Mouse (Mus musculus): Measurements from ENCODE around the gene Drd5. TPM values are rescaled to one million over a fixed set of nuclear protein-coding genes. Genes with fewer than 3 reads are reported as not detected.

The Drd5 gene
- total and polyA plus RNA-seq, 2 experiments from 2014 or later: not detected

DNA sequence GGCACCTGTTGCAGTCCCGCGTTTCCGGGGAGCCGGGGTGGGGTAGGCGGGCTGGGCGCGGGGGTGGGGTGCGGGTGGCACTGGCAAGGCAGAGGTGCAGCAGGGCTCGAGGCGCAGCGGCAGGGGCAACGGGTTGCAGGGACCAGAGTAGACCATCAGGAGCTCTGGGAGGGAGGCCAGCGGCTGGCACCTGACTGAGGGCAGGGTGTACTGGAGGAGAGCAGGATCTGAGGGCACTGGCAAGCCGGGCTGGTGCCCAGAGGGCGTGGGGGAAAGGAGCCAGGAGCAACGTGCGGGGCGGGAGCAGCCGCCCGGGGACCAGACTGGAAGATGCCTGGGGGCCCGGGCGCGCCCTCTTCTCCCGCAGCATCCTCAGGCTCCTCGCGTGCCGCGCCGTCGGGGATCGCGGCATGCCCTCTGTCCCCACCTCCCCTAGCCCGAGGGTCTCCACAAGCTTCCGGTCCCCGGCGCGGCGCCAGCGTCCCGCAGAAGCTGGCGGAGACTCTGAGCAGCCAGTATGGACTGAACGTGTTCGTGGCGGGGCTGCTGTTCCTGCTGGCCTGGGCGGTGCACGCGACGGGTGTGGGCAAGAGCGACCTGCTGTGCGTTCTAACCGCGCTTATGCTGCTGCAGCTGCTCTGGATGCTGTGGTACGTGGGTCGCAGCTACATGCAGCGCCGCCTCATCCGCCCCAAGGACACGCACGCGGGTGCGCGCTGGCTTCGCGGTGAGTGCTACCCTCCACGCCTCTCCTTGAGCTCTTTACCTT lies 41.9 kb upstream of the Drd5 start:
- no peak for ATAC-seq (ENCODE audit: insufficient read depth, low read depth)
- Histone ChIP-seq H3K27ac (ENCODE audit: low read depth) (no peak overlapping the region), H3K4me1 (ENCODE audit: control insufficient read depth, insufficient read depth) (no peaks in the 10 kb centered on the region), H3K4me3 (ENCODE audit: low read depth, low read length) (peak overlapping the region; percentile 21; the same call in 1 of the 2 replicates), H3K4me2 (ENCODE audit: low read depth, low read length) (peak overlapping the region; percentile 35; the same call in 1 of the 2 replicates), H3K9ac (replicated peaks; ENCODE audit: low read depth, low read length) (no peak overlapping the region), H3K27me3 (ENCODE audit: control insufficient read depth, insufficient read depth, low read length) (peaks cover 54% of the 10 kb centered on the region), H3K9me3 (replicated peaks; ENCODE audit: control insufficient read depth, low read length) (no peaks in the 10 kb centered on the region), H3K36me3 (replicated peaks; ENCODE audit: control insufficient read depth, insufficient read depth, low read length) (no peaks in the 10 kb centered on the region)
- TF ChIP-seq CTCF (IDR thresholded peaks at IDR 0.05; ENCODE audit: low read depth): no peak
- TF ChIP-seq EP300 (IDR thresholded peaks at IDR 0.05; ENCODE audit: low read depth): no peak
- no peak for DNase-seq (ENCODE audit: low spot score)
- 2% methylated on average over 61 of the region's 65 CpGs for WGBS

DNA sequence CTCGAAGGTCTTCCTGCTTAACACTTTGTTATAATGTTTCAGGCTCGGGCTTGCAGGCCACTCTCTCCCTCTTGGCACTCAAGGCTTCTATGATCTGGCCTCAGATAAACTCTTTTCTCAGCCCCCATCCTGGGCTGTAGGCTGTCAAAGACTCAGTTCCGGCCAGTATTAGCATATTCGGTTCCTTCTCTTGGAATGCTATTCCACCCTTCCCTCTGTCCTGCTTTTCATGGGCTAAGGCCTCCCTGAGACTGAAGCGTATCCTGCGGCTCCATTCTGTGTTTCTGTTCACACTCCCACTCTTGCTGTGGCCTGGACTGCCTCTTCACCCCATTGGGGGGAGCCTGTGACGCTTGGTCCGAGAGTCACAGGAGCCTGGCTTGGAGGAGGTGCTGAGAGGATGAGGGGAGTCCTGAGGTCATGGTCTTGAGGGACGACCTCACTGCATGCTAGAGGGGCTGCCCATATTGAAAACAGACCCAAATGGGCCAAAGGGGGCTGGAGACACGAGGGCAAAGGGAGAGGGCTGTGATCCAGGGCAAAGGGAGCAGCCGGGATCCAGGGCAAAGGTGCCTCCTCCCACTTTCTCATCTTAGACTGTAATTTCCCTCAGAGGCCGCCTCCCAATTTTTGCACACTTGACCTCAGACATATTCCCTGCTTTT lies 41.1 kb upstream of the Drd5 start:
- 15% methylated on average over 12 of the region's 12 CpGs for WGBS
- Histone ChIP-seq H3K4me2 (ENCODE audit: low read depth, low read length) (no peak overlapping the region), H3K36me3 (replicated peaks; ENCODE audit: control insufficient read depth, insufficient read depth, low read length) (no peaks in the 10 kb centered on the region), H3K4me1 (ENCODE audit: control insufficient read depth, insufficient read depth) (no peaks in the 10 kb centered on the region), H3K27me3 (ENCODE audit: control insufficient read depth, insufficient read depth, low read length) (peaks cover 54% of the 10 kb centered on the region), H3K9me3 (replicated peaks; ENCODE audit: control insufficient read depth, low read length) (no peaks in the 10 kb centered on the region), H3K27ac (ENCODE audit: low read depth) (no peak overlapping the region), H3K9ac (replicated peaks; ENCODE audit: low read depth, low read length) (no peak overlapping the region), H3K4me3 (ENCODE audit: low read depth, low read length) (peak overlapping the region; percentile 21; the same call in 1 of the 2 replicates)
- no peak for TF ChIP-seq EP300 (IDR thresholded peaks at IDR 0.05; ENCODE audit: low read depth)
- TF ChIP-seq CTCF (IDR thresholded peaks at IDR 0.05; ENCODE audit: low read depth): no peak
- DNase-seq (ENCODE audit: low spot score) (no peak), ATAC-seq (ENCODE audit: insufficient read depth, low read depth) (no peak)

DNA sequence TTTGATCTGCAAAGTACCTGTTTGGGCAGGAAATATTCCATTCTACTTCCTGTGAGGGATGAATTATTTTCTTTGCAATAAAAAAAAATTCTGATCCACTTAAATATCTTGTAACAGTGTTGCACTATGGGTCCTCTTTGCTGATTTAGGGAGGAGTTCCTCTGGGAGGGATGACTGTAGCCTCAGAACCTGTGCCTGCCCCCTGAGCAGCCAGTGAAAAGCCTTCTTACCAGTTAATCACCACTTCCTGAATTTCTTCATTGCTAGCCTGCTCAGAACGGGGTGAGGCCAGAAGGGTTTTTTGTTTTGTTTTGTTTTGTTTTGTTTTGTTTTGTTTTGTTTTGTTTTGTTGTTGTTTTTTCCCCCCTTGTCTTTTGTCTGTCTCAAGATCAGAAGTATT lies 39.1 kb upstream of the Drd5 start:
- H3K4me3 ChIP-seq (ENCODE audit: low read depth, low read length): no peak overlapping the region
- no peak for ATAC-seq (ENCODE audit: insufficient read depth, low read depth)
- no peak for DNase-seq (ENCODE audit: low spot score)
- peaks cover 42% of the 10 kb centered on the region for H3K27me3 ChIP-seq (ENCODE audit: control insufficient read depth, insufficient read depth, low read length)
- H3K9ac ChIP-seq (replicated peaks; ENCODE audit: low read depth, low read length): no peak overlapping the region
- no peak overlapping the region for H3K4me2 ChIP-seq (ENCODE audit: low read depth, low read length)
- H3K36me3 ChIP-seq (replicated peaks; ENCODE audit: control insufficient read depth, insufficient read depth, low read length): no peaks in the 10 kb centered on the region
- TF ChIP-seq CTCF (IDR thresholded peaks at IDR 0.05; ENCODE audit: low read depth) (no peak), EP300 (IDR thresholded peaks at IDR 0.05; ENCODE audit: low read depth) (no peak)
- no peaks in the 10 kb centered on the region for H3K9me3 ChIP-seq (replicated peaks; ENCODE audit: control insufficient read depth, low read length)
- 29% methylated on average over 1 of the region's 1 CpGs for WGBS
- no peaks in the 10 kb centered on the region for H3K4me1 ChIP-seq (ENCODE audit: control insufficient read depth, insufficient read depth)
- no peak overlapping the region for H3K27ac ChIP-seq (ENCODE audit: low read depth)

DNA sequence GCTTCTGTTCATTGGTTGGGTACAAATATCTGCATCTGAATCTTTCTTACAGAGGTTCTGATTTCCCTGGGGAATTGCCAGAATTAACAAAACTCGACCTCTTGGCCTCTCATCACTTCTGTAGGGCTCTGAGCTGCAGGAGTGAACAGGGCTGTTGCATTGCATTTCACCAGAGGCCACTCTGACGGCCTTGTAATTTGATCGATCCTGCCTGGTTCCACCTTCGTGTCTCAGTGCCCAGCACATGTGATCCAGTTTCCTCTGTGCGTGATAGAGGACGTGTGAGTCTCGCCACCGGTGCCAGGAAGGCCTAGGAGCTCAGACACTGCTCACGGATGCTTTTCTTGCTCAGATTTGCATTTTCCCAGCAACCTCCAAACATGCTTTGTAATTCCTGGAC lies 33.4 kb upstream of the Drd5 start:
- 60% methylated on average over 9 of the region's 9 CpGs for WGBS
- DNase-seq (ENCODE audit: low spot score): no peak
- Histone ChIP-seq H3K4me3 (ENCODE audit: low read depth, low read length) (no peak overlapping the region), H3K4me1 (ENCODE audit: control insufficient read depth, insufficient read depth) (no peaks in the 10 kb centered on the region), H3K27me3 (ENCODE audit: control insufficient read depth, insufficient read depth, low read length) (no peaks in the 10 kb centered on the region), H3K4me2 (ENCODE audit: low read depth, low read length) (no peak overlapping the region), H3K36me3 (replicated peaks; ENCODE audit: control insufficient read depth, insufficient read depth, low read length) (no peaks in the 10 kb centered on the region), H3K27ac (ENCODE audit: low read depth) (no peak overlapping the region), H3K9ac (replicated peaks; ENCODE audit: low read depth, low read length) (no peak overlapping the region), H3K9me3 (replicated peaks; ENCODE audit: control insufficient read depth, low read length) (no peaks in the 10 kb centered on the region)
- TF ChIP-seq CTCF (IDR thresholded peaks at IDR 0.05; ENCODE audit: low read depth): no peak
- no peak for TF ChIP-seq EP300 (IDR thresholded peaks at IDR 0.05; ENCODE audit: low read depth)
- no peak for ATAC-seq (ENCODE audit: insufficient read depth, low read depth)

DNA sequence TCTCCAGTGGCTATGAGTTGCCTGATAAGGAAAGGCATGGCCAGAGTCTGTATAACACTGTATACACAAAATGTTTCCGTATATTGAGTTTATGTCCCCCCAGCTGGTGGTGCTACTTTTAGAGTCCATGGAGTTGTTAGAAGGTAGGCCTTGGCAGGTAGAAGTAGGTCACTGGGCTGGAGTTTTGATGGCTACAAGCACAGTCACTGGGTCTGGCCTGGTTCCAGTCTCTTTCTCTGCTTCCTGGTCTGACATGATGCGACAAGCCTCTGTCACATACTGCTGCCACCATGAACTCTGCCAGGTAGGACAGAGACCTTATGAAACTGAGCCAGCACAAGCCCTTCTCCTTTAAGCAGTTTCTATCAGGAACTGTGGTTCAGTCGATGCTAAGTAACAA lies 30.7 kb upstream of the Drd5 start:
- no peak overlapping the region for H3K9ac ChIP-seq (replicated peaks; ENCODE audit: low read depth, low read length)
- no peak for TF ChIP-seq CTCF (IDR thresholded peaks at IDR 0.05; ENCODE audit: low read depth)
- no peak for TF ChIP-seq EP300 (IDR thresholded peaks at IDR 0.05; ENCODE audit: low read depth)
- no peak for ATAC-seq (ENCODE audit: insufficient read depth, low read depth)
- H3K36me3 ChIP-seq (replicated peaks; ENCODE audit: control insufficient read depth, insufficient read depth, low read length): no peaks in the 10 kb centered on the region
- DNase-seq (ENCODE audit: low spot score): no peak
- WGBS: 78% methylated on average over 3 of the region's 3 CpGs
- no peak overlapping the region for H3K27ac ChIP-seq (ENCODE audit: low read depth)
- H3K27me3 ChIP-seq (ENCODE audit: control insufficient read depth, insufficient read depth, low read length): no peaks in the 10 kb centered on the region
- H3K4me2 ChIP-seq (ENCODE audit: low read depth, low read length): no peak overlapping the region
- H3K4me3 ChIP-seq (ENCODE audit: low read depth, low read length): no peak overlapping the region
- H3K9me3 ChIP-seq (replicated peaks; ENCODE audit: control insufficient read depth, low read length): no peaks in the 10 kb centered on the region
- H3K4me1 ChIP-seq (ENCODE audit: control insufficient read depth, insufficient read depth): no peaks in the 10 kb centered on the region

All from heart, postnatal 0 days (tissue).